Comparison of ENCODE assay signal across 8 mouse cellular contexts in the genomic region with DNA sequence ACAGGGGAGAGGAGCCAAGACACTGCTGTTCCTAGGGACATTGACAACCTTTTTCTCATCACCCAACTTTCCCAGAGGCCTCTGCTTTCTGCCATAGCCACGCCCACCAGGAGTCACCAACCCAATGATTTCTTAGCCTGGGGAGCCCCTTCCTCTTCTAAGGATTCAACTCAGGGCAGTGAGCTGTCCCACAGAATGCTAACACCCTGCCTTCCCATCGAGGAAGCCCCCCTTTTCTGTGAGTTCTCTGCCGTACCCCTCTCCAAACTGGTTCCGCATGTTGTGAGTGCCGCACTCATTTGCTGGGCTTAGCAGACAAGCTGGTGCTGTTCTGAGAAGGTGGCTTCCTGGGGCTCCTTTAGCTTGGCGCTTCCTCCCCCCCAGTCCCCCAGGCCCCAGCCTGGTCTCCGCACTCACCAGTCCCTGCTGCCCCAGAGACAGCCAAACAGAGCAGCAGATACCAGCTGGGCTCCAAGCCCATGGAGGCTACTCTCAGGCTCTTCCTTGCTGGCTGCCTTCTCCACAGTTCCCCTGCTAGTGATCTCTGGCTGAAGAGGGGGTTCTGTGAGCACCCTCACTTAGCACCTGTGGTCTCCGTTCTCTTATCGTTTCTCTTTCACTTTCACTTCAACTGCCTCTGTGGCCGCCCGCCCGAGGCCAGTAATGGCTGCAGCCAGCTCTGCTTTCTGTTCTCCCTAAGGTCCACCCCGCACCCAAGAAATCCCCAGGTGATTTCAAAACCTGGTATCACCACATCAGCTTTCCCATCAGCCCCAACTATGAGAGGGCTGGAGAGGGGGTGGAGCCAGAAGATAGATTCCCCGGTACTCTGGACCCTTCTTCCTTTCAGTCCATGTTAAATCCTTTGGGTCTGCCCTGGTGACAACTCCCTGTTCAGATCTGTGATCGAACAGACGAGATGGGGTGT. TPM values are rescaled to one million over a fixed set of nuclear protein-coding genes. Genes with fewer than 3 reads are reported as not detected.
DNase-seq lines count a peak whose midpoint lies in the region; TF ChIP-seq lines count a peak whose summit lies in the region.

A gene (minus strand): TSS at position 744 of the 928 bp plus-strand sequence.

- no peaks in the 10 kb centered on the region for H3K27me3 ChIP-seq in forebrain, embryonic 10.5 days (ENCODE audit: poor library complexity, severe bottlenecking)

- intact Hi-C loops in heart, postnatal 36 days (cut with DNase I), result no loop called here

- no peaks in the 10 kb centered on the region for H3K9me3 ChIP-seq in forebrain, embryonic 10.5 days

- no peaks in the 10 kb centered on the region for H3K36me3 ChIP-seq in forebrain, embryonic 10.5 days (replicated peaks)

- peak; percentile 52 for DNase-seq in MN1 (ENCODE audit: low spot score)
- peak; percentile 36 for DNase-seq in c-Kit-negative CD71-positive TER-119-positive erythroid progenitor cells, embryonic 14.5 days (ENCODE audit: low read depth, low spot score)
- no peak for DNase-seq in forebrain, embryonic 10.5 days (ENCODE audit: extremely low spot score, low spot score)
- peak; percentile 67 to 77 for DNase-seq in heart, postnatal 36 days
- peak in 1 of 2 experiments; percentile 51 for DNase-seq in layer of hippocampus, adult 2 months (ENCODE audit: low spot score in 2 of 2)
- DNase-seq in lung, postnatal 14 days, result peak; percentile 64
- DNase-seq in ovary, postnatal 14 days (ENCODE audit: low spot score), result peak; percentile 41
- DNase-seq in urinary bladder, adult 2 months (ENCODE audit: low spot score), result peak; percentile 44

- H3K27ac ChIP-seq in forebrain, embryonic 10.5 days, result peak within 1 kb of the TSS; percentile 83
- H3K27ac ChIP-seq in layer of hippocampus, adult 2 months, result peak within 1 kb of the TSS; percentile 90

- peaks cover 40% of the 10 kb centered on the region for H3K4me1 ChIP-seq in forebrain, embryonic 10.5 days

- H3K4me3 ChIP-seq in forebrain, embryonic 10.5 days, result peak within 1 kb of the TSS; percentile 50
- peak within 1 kb of the TSS; percentile 69 for H3K4me3 ChIP-seq in layer of hippocampus, adult 2 months

- TF ChIP-seq CTCF in layer of hippocampus, adult 2 months (conservative IDR thresholded peaks at IDR 0.05), result no peak

- WGBS in forebrain, embryonic 10.5 days, result 10% methylated on average over 16 of the region's 16 CpGs

RNA-seq across cellular contexts. Expression of the gene that starts here (rescaled TPM):
- polyA plus RNA-seq in forebrain, embryonic 10.5 days (2016; fragmentation: Nextera tagmentation; extraction: Ambion mirVana), result 1.6 and 2.1 TPM in 2 replicates
- total RNA-seq in heart, postnatal 36 days (2021), result 1 to 10 TPM; 4.4 to 5.1 TPM
- 1 to 10 TPM; 3.2 to 4.2 TPM for total RNA-seq in layer of hippocampus, adult 2 months (2021)
- polyA plus RNA-seq in urinary bladder, adult 2 months (2012; rRNA removed), result 16.6 and 19.7 TPM in 2 replicates
